Mouse (Mus musculus) ES-E14 (cell line): ENCODE data around the gene Wipf2. TPM values are rescaled to one million over a fixed set of nuclear protein-coding genes. Genes with fewer than 3 reads are reported as not detected.

ENCODE experiments used
- DNase-seq: peaks from one replicate; pipeline ENCODE4 v3.0.0-alpha.2; 2013; ENCODE audit warnings: low read depth, low spot score
- H3K27ac ChIP-seq: 2 replicates; pipeline ENCODE4 v1.5.1; 2012; ENCODE audit warnings: low read depth, mild to moderate bottlenecking, low read length, moderate library complexity, mixed read lengths; ENCODE audit not compliant: poor library complexity, insufficient read depth, severe bottlenecking
- H3K36me3 ChIP-seq: 2 replicates; pipeline ENCODE4 v1.6.1; 2012; ENCODE audit warnings: mild to moderate bottlenecking, low read length, moderate library complexity, mixed read lengths; ENCODE audit not compliant: control insufficient read depth, poor library complexity, insufficient read depth, severe bottlenecking
- H3K4me1 ChIP-seq, 2 experiments: fragments of 150-350 bp in 1 of 2; sonication (generic) in 1 of 2; 2 replicates each; pipeline ENCODE4 v1.6.1; 2012; ENCODE audit warnings: low read length in 2 of 2, mild to moderate bottlenecking in 1 of 2, mixed read lengths in 1 of 2; ENCODE audit not compliant: control insufficient read depth in 2 of 2, insufficient read depth in 2 of 2, poor library complexity in 1 of 2
- H3K4me3 ChIP-seq, 2 experiments: fragments of 150-350 bp in 1 of 2; sonication (generic) in 1 of 2; 2 replicates each; pipeline ENCODE4 v1.5.1; 2012; ENCODE audit warnings: low read length in 2 of 2, low read depth in 1 of 2, mild to moderate bottlenecking in 1 of 2, mixed read lengths in 1 of 2; ENCODE audit not compliant: insufficient read depth in 1 of 2, poor library complexity in 1 of 2, severe bottlenecking in 1 of 2
- H3K9ac ChIP-seq: 2 replicates; pipeline ENCODE4 v1.6.1; 2012; ENCODE audit warnings: low read depth, mild to moderate bottlenecking, low read length, mixed read lengths; ENCODE audit not compliant: poor library complexity, insufficient read depth, severe bottlenecking
- H3K9me3 ChIP-seq: fragments of 150-350 bp; sonication (generic); 2 replicates; pipeline ENCODE4 v1.6.1; 2012; ENCODE audit warnings: low read depth, mild to moderate bottlenecking, low read length; ENCODE audit not compliant: control insufficient read depth, insufficient read depth
- CHD2 ChIP-seq: IDR thresholded peaks from 2 replicates; pipeline ENCODE4 v1.6.1; 2014; ENCODE audit warnings: mild to moderate bottlenecking, low read depth, low read length, inconsistent platforms
- HCFC1 ChIP-seq: IDR thresholded peaks from 2 replicates; pipeline ENCODE4 v1.6.1; 2012; ENCODE audit warnings: low read length, inconsistent platforms, borderline replicate concordance; ENCODE audit not compliant: insufficient read depth
- MAFK ChIP-seq: IDR thresholded peaks from 2 replicates; pipeline ENCODE4 v1.6.1; 2014; ENCODE audit warnings: mild to moderate bottlenecking, low read depth, low read length, inconsistent platforms; ENCODE audit not compliant: insufficient read depth
- ZC3H11A ChIP-seq: IDR thresholded peaks from 2 replicates; pipeline ENCODE4 v1.6.1; 2012; ENCODE audit warnings: low read depth, mild to moderate bottlenecking, inconsistent platforms, low read length, borderline replicate concordance
- ZNF384 ChIP-seq: IDR thresholded peaks from 2 replicates; pipeline ENCODE4 v1.6.1; 2012; ENCODE audit warnings: low read depth, low read length, inconsistent platforms
- in situ Hi-C, 2 experiments: fragments of 600-800 bp; cut with MboI; formaldehyde crosslinking; loops; one replicate each; pipeline ENCODE4 v1.15.1; 2025; ENCODE audit warnings: low sequenced_read_pairs in 2 of 2, inconsistent platforms in 1 of 2; ENCODE audit not compliant: unreplicated experiment in 2 of 2
- total RNA-seq: library from RNA; depleted of rRNA; stranded (reverse); fragments of 300-350 nt; gene quantifications from 2 replicates; pipeline ENCODE4 v1.2.3, GENCODE M21; 2012

The Wipf2 gene
- total RNA-seq, 1 experiment: 5.8 TPM

DNA sequence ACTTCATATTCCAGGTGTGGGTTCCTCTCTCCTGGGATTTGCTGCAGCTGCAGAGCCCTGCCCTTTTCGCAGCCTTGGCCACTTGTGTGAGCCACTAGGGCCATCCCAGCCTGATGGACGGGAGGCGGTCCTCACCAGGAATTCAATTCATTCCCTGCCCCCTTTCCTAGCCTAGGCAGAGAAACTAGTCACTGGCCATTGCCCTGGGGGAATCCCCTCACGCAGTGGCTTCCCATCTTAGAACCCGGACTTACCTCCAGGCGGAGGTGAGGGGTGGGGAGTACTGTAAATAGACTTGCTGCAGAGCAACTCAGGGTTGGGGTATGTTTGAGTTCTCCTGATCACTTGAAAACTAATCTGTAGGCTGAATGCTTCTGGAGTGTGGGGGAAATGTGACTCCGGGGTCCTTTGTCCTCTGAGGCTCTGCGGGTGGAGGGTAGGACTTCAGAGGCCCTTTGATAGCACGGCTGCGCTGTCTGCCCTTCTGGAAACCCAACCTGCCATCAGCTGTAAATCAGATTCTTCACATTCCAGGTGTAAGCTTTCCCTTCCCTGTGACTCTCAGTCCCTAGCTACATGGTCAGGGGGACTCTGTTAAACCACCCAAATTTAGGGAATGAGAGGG, 39.3 kb downstream of the Wipf2 start:
- Histone ChIP-seq H3K4me1 (peaks cover 6 to 35% of the 10 kb centered on the region in 2 experiments; a peak in 3 of 4 replicates), H3K9me3 (no peaks in the 10 kb centered on the region), H3K9ac (0 out of 2 replicates have a peak overlapping the region, but pooled peaks have one; percentile 10), H3K36me3 (peaks cover 9% of the 10 kb centered on the region; the same call in 1 of the 2 replicates), H3K27ac (peak overlapping the region; percentile 67), H3K4me3 (no peak overlapping the region)
- TF ChIP-seq MAFK (no peak), ZNF384 (no peak), ZC3H11A (no peak), HCFC1 (no peak), CHD2 (no peak)
- in situ Hi-C loops: no loop called here
- DNase-seq: no peak

DNA sequence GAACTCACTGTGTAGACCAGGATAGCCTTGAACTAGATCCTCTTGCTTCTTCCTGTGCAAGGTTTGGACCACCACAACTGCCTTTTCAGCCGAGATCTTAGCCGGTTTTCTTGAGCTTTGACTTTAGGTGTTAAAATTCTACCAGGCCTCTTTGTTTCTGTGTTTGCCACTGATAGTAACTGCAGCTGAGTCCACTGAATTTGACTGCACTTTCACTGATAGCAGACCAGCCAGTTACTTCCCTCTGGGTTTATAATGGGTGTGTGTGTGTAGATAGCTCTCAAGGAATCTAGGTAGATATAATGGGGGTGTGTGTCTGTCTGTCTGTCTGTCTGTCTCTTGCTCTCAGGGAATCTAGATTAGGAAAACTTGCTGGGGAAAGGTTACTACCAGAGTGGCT, 41.1 kb downstream of the Wipf2 start:
- peaks cover 6 to 42% of the 10 kb centered on the region in 2 experiments; a peak in 3 of 4 replicates for H3K4me1 ChIP-seq
- H3K27ac ChIP-seq: no peak overlapping the region
- peaks cover 12% of the 10 kb centered on the region; the same call in 1 of the 2 replicates for H3K36me3 ChIP-seq
- H3K9ac ChIP-seq: peak overlapping the region; percentile 49; the same call in 1 of the 2 replicates
- no peak for DNase-seq
- TF ChIP-seq CHD2 (no peak), ZNF384 (no peak), HCFC1 (no peak), MAFK (no peak), ZC3H11A (no peak)
- H3K9me3 ChIP-seq: no peaks in the 10 kb centered on the region
- in situ Hi-C loops: no loop called here
- no peak overlapping the region for H3K4me3 ChIP-seq

DNA sequence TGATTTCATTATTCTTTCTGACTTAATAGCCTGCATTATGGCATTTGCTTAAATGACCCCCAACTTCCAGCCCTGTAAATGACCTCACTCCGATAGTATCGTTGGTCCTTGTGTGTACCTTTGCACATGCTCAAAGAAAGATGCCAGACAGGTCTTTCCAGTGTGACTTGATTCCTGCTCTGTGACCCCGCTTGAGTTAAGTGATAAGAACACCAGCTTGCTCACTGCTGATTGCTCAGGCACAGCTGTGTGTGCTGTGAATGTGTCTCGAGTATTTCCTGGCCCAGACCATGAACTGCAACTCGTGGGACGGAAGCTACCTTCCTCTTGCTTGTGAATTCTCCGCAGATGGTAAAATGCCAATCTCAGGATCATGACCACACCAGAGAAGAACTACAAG, 41.6 kb downstream of the Wipf2 start:
- no peak overlapping the region for H3K27ac ChIP-seq
- H3K9me3 ChIP-seq: no peaks in the 10 kb centered on the region
- TF ChIP-seq MAFK (no peak), ZC3H11A (no peak), CHD2 (no peak), HCFC1 (no peak), ZNF384 (no peak)
- no peak overlapping the region for H3K9ac ChIP-seq
- H3K4me1 ChIP-seq: peaks cover 6 to 43% of the 10 kb centered on the region in 2 experiments; a peak in 3 of 4 replicates
- peaks cover 11% of the 10 kb centered on the region for H3K36me3 ChIP-seq
- no peak overlapping the region for H3K4me3 ChIP-seq
- in situ Hi-C loops: no loop called here
- DNase-seq: no peak

DNA sequence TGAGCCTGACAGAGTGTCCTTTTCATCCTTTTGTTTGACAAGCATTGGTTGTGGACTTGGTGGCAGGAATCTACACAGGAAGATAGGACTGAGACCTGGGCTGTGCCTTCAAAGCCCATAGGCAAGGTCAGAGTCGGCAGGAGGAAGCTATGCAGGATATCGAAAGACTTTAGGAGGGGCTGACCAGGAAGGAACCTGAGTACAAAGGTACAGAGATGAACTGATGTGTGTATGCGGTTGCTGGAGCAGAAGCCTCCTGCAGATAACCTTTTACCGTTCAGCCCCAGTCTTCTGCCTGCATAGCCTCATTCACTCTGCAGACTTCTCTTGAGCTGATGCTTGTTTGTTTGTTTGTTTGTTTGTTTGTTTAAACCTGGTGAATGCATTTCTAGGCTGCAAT, 42.1 kb downstream of the Wipf2 start:
- Histone ChIP-seq H3K9me3 (no peaks in the 10 kb centered on the region), H3K4me3 (no peak overlapping the region), H3K36me3 (peaks cover 16% of the 10 kb centered on the region), H3K27ac (no peak overlapping the region), H3K4me1 (peaks cover 6 to 42% of the 10 kb centered on the region in 2 experiments; a peak in 3 of 4 replicates), H3K9ac (no peak overlapping the region)
- TF ChIP-seq HCFC1: no peak
- TF ChIP-seq ZNF384: no peak
- TF ChIP-seq MAFK: no peak
- no peak for TF ChIP-seq CHD2
- TF ChIP-seq ZC3H11A: no peak
- in situ Hi-C loops: no loop called here
- no peak for DNase-seq

DNA sequence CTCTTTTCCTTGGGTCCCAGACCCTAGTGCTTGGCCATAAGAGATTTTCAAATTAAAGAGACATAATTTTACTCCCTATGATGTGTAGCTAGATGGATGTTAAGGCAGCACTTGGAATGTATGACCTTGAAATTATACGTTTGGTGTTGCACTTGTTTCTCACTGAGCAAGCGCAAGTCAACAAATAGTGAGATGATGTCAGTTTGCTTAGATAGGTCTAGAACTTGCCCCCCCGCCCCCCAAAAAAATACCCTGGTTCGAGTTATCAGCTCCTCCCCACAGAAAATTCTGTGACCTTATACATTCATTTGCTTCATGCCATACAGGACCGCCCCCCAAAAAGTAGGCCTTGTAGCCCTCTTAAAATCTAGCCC, 43.6 kb downstream of the Wipf2 start:
- Histone ChIP-seq H3K4me1 (peaks cover 6 to 39% of the 10 kb centered on the region in 2 experiments; a peak in 3 of 4 replicates), H3K9me3 (no peaks in the 10 kb centered on the region), H3K27ac (no peak overlapping the region), H3K36me3 (peaks cover 30% of the 10 kb centered on the region), H3K4me3 (peak overlapping the region; percentile 4 to 14; a peak in 1 of 4 replicates), H3K9ac (peak overlapping the region; percentile 51; the same call in 1 of the 2 replicates)
- DNase-seq: no peak
- TF ChIP-seq HCFC1: no peak
- TF ChIP-seq ZNF384: no peak
- no peak for TF ChIP-seq ZC3H11A
- no peak for TF ChIP-seq CHD2
- no peak for TF ChIP-seq MAFK
- in situ Hi-C loops: no loop called here
